Mouse (Mus musculus) small intestine, adult 2 months (tissue): ENCODE results near the gene Clec4e.

Experiments used
- CTCF ChIP-seq: fragments of 200-500 bp; IDR thresholded peaks from 2 replicates; pipeline ENCODE4 v1.5.1; 2012; ENCODE audit warnings: low read depth, mild to moderate bottlenecking, control low read depth, inconsistent platforms, low read length, moderate library complexity, mixed read lengths; ENCODE audit not compliant: insufficient replicate concordance, insufficient read length; ENCODE audit errors: extremely low read depth
- POLR2A ChIP-seq: fragments of 200-500 bp; IDR thresholded peaks from 2 replicates; pipeline ENCODE4 v1.6.1; 2012; ENCODE audit warnings: low read depth, mild to moderate bottlenecking, control low read depth, inconsistent platforms, low read length, moderate library complexity

- TF ChIP-seq CTCF (no peak), POLR2A (no peak)
These were observed 3.4 kb downstream of the Clec4e start for GRCm38 (mm10) chr6:123286311-123286710.
